Mouse (Mus musculus): ENCODE data around the gene Evx1.
"Not testable (repeated sequence)": the region's sequence is repeated elsewhere in the genome, so short reads cannot be mapped to it uniquely, and the experiment has no call there.

DNA sequence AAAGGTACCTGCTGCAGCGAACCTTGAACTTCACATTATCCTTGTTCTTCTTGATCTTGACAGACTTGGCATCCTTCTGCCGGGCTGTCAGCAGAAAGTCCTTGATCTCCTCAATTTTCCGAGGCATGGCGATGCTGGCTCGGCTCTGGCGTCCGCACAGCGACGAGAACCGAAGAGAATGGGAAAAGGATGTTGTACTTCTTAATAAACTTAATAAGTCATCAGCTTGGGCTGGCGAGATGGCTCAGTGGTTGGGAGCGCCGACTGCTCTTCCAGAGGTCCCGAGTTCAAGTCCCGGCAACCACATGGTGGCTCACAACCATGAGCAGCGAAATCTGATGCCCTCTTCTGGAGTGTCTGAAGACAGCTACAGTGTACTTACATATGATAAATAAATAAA is 33.5 kb downstream of the Evx1 start:
- TF ChIP-seq USF1, MAX (IDR thresholded peaks at IDR 0.05; ENCODE audit: low read depth): not testable (repeated sequence)
